Mouse (Mus musculus) olfactory bulb, adult 2 months (tissue): ENCODE measurements around the gene Gm38655. TPM values are rescaled to one million over a fixed set of nuclear protein-coding genes. Genes with fewer than 3 reads are reported as not detected.

Source experiments
- H3K27ac ChIP-seq: fragments of 200-500 bp; 2 replicates; pipeline ENCODE4 v1.5.1; 2012; ENCODE audit warnings: low read depth, low read length; ENCODE audit not compliant: insufficient read depth
- H3K4me1 ChIP-seq: fragments of 200-500 bp; 2 replicates; pipeline ENCODE4 v1.6.1; 2012; ENCODE audit warnings: low read length; ENCODE audit not compliant: control insufficient read depth, insufficient read depth
- H3K4me3 ChIP-seq: fragments of 200-500 bp; 2 replicates; pipeline ENCODE4 v1.5.1; 2012; ENCODE audit warnings: mild to moderate bottlenecking, low read depth, low read length, moderate library complexity; ENCODE audit not compliant: insufficient read depth
- CTCF ChIP-seq: fragments of 200-500 bp; IDR thresholded peaks from 2 replicates; pipeline ENCODE4 v1.5.1; 2012; ENCODE audit warnings: low read depth, mild to moderate bottlenecking, low read length, moderate library complexity; ENCODE audit not compliant: insufficient read depth
- POLR2A ChIP-seq: fragments of 200-500 bp; IDR thresholded peaks from 2 replicates; pipeline ENCODE4 v1.6.1; 2012; ENCODE audit warnings: mild to moderate bottlenecking, low read depth, low read length, moderate library complexity; ENCODE audit not compliant: insufficient read depth
- WGBS: fragments of 180-500 bp; shearing (Covaris S2); methylation state at CpG from one replicate; pipeline ENCODE4 v1.1.7; 2018; 5-methylcytosine and 5-hydroxymethylcytosine counted together
- polyA plus RNA-seq: library from polyadenylated mRNA; stranded (reverse); fragments of >200 nt; gene quantifications from 2 replicates; pipeline ENCODE4 v1.2.4, GENCODE M21; 2012; ENCODE audit warnings: low replicate concordance; ENCODE audit not compliant: missing spikeins, insufficient read depth, insufficient read length

The Gm38655 gene
- polyA plus RNA-seq, 1 experiment, result not detected

- H3K4me3 ChIP-seq, result no peak overlapping the region
- no peak overlapping the region for H3K27ac ChIP-seq
- 30% methylated on average over 4 of the region's 4 CpGs for WGBS
- peaks cover 8% of the 10 kb centered on the region for H3K4me1 ChIP-seq
- no peak for TF ChIP-seq CTCF
Measured at GRCm38 (mm10) chr17:25211705-25212104, 36.4 kb upstream of the Gm38655 start.

GRCm38 (mm10) chr17:25210680-25211466 lies 35.6 kb upstream of the Gm38655 start:
- 70% methylated on average over 15 of the region's 15 CpGs for WGBS
- H3K4me3 ChIP-seq, result no peak overlapping the region
- TF ChIP-seq CTCF (no peak), POLR2A (no peak)
- H3K4me1 ChIP-seq, result peaks cover 8% of the 10 kb centered on the region
- no peak overlapping the region for H3K27ac ChIP-seq

DNA sequence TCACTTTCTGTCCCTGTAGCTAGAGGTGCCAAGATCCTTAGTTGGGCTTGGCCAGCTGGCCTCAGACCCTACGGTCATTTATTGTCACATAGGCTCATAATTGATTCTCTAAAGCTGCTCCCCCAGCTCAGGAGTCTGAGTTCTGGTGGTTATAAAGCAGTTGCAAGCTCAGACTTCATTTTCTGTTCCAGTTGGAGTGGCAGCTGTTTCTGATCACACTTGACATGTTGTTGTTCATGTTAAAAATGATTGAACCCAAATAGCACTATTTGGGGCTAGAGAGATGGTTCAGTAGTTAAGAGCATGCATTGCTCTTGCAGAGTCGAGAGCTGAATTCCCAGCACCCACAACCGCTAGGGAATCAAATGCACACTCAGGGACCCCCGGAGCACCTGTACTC lies 34.7 kb upstream of the Gm38655 start:
- no peak overlapping the region for H3K27ac ChIP-seq
- WGBS, result 93% methylated on average over 4 of the region's 4 CpGs
- TF ChIP-seq POLR2A (no peak), CTCF (no peak)
- no peak overlapping the region for H3K4me3 ChIP-seq
- H3K4me1 ChIP-seq, result peaks cover 8% of the 10 kb centered on the region

- 88% methylated on average over 4 of the region's 4 CpGs for WGBS
- no peak overlapping the region for H3K27ac ChIP-seq
- no peak for TF ChIP-seq CTCF
- TF ChIP-seq POLR2A, result no peak
- no peaks in the 10 kb centered on the region for H3K4me1 ChIP-seq
- H3K4me3 ChIP-seq, result no peak overlapping the region
Measured at GRCm38 (mm10) chr17:25202401-25202800, 27.1 kb upstream of the Gm38655 start.

DNA sequence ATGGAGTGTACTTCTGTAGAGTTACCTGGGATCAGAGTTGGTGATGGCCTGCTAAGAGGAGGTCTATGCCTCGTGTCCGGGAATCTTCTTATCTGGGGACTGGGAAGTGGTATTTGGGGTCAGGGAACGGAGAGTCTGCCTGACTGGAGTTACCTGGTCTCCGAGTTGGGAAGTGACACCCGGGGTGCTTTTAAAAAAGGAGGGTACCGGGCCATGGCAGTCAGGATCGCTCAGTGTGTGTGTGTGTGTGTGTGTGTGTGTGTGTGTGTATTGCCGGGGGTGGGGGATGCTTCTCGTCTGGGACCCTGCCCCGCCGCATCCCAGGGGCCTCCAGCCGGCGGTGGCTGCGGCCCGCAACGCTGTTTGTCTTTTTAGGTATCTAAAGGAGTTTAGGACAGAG lies 13.8 kb upstream of the Gm38655 start:
- H3K4me1 ChIP-seq, result peaks cover 11% of the 10 kb centered on the region
- TF ChIP-seq CTCF, result no peak
- TF ChIP-seq POLR2A, result no peak
- peak overlapping the region; percentile 97 for H3K4me3 ChIP-seq
- H3K27ac ChIP-seq, result no peak overlapping the region
- 2% methylated on average over 16 of the region's 16 CpGs for WGBS

GRCm38 (mm10) chr17:25188150-25189031 lies 13.1 kb upstream of the Gm38655 start, which contains the start of gene Unkl:
Gene Unkl (plus strand): TSS chr17:25188397.
- Histone ChIP-seq H3K4me3 (peak within 1 kb of the TSS; percentile 97), H3K27ac (0 out of 2 replicates have a peak within 1 kb of the TSS, but pooled peaks have one; percentile 46), H3K4me1 (peaks cover 11% of the 10 kb centered on the region)
- 1% methylated on average over 103 of the region's 104 CpGs for WGBS
- TF ChIP-seq CTCF (no peak), POLR2A (peak; percentile 50)

DNA sequence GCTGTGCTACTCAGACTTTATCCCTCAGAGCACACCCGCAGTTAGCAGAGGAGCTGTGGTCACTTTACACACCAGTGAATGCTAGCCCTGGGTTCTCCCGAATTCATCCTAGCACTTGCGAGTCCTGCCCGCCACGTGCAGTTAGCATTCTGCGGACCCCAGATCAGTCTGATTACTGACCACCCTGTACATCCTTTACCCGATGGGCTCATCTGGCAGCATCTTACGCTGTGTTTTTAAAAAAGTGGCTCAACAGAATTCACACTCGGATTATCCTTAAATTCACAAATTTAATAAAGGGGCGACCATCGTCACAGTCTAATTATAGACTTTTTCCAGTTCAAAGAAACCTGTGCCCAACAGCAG lies 12.5 kb upstream of the Gm38655 start:
- TF ChIP-seq POLR2A (no peak), CTCF (no peak)
- 4% methylated on average over 11 of the region's 11 CpGs for WGBS
- Histone ChIP-seq H3K27ac (no peak overlapping the region), H3K4me1 (peaks cover 11% of the 10 kb centered on the region), H3K4me3 (peak overlapping the region; percentile 97)

GRCm38 (mm10) chr17:25184961-25185360 lies 9.7 kb upstream of the Gm38655 start:
- Histone ChIP-seq H3K4me1 (peaks cover 8% of the 10 kb centered on the region), H3K27ac (no peak overlapping the region), H3K4me3 (peak overlapping the region; percentile 85)
- TF ChIP-seq POLR2A (no peak), CTCF (no peak)
- WGBS, result 6% methylated on average over 17 of the region's 17 CpGs

DNA sequence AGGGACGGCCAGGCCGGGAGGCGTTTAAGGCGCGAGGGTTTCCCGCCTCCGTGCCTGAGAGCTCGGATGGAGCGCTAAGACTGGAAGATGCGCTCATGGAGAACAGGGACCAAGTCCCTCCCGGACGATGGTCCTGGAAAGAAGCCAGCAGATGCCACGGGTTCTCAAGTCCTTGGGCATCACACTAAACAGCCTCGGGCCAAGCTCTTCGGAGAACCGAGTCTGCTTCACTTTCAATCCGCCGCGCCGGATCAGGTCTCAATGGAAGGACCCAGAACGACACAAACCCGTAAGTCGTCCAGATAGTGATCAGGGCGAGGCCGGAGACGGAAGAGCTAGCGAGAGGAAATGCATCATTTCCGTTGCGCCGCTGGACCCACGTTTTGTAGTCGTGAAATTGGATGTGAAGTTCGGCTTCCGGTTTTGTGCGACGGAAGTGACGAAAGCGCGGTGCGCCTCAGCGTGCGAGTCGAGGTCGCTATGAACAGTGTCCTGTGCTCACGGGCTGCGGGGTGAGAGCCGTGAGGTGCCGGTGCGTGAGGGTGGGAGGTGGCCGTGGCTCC lies 8.9 kb upstream of the Gm38655 start, which contains the start of gene BC003965:
TSS of gene BC003965 (plus strand) at position 426 of the 563 bp plus-strand sequence.
- H3K27ac ChIP-seq, result peak within 1 kb of the TSS; percentile 56
- H3K4me1 ChIP-seq, result peaks cover 5% of the 10 kb centered on the region
- peak within 1 kb of the TSS; percentile 85 for H3K4me3 ChIP-seq
- TF ChIP-seq POLR2A, result peak; percentile 71
- no peak for TF ChIP-seq CTCF
- under 1% methylated on average over 50 of the region's 50 CpGs for WGBS
